Mouse (Mus musculus) testis, postnatal 10 days (tissue): Measurements from ENCODE around the gene Slc9a3r2.
A peak's percentile ranks its signal among the peaks of the same experiment; 100 is the strongest.
"Not testable (repeated sequence)": the region's sequence is repeated elsewhere in the genome, so short reads cannot be mapped to it uniquely, and the experiment has no call there.

Experiments
- DNase-seq: peaks from one replicate; pipeline ENCODE4 v3.0.0; 2021; ENCODE audit warnings: low spot score

The Slc9a3r2 gene

GRCm38 (mm10) chr17:24650070-24650616 is at the start of gene Slc9a3r2:
TSS of gene Slc9a3r2 (minus strand) at chr17:24650327.
- no peak for DNase-seq

DNA sequence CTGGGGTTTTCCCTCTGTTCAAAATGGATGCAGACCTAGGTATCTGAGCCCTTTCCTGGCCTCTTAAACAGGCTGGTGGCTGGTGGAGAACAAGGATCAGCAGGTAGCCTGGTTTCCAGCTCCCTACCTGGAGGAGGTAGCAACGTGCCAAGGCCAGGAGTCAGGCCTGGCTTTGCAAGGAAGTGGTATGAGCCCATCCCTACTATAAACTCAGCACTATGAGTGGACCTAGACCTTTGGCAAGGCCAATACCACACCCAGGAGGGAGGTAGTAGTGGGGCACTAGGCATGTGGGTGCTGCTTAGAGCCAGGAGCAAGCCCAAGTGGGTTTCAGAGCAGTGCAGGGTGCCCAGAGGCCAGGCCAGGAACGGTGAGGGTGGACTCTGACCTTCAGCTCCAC is 49.3 kb upstream of the Slc9a3r2 start:
- no peak for DNase-seq

DNA sequence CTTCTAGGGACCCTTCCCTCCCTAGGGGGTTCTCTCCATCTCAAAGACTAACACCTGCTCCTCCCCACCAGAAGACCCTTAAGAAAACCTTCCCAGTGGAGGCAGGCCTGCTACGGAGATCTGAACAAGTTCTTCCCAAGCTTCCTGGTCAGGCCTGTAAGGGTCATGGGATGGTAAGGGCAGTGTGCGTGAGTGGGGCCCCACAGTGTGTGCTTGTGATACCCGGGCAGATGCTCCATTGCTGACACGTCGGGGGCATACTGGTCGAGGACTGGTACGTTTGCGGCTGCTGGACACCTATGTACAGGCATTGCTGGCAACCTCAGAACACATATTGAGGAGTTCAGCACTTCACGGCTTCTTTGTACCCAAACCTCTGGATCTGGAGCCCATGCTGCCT is 48.6 kb upstream of the Slc9a3r2 start:
- DNase-seq = peak; percentile 37

- DNase-seq = peak; percentile 59
Measured at GRCm38 (mm10) chr17:24697985-24698384, 47.9 kb upstream of the Slc9a3r2 start.

- peak; percentile 95 for DNase-seq
Measured at GRCm38 (mm10) chr17:24696011-24696697, 46.0 kb upstream of the Slc9a3r2 start, which contains the start of the genes Gfer and Noxo1. TSS of gene Gfer (minus strand) at chr17:24696156. TSS of gene Noxo1 (plus strand) at chr17:24696234.

DNA sequence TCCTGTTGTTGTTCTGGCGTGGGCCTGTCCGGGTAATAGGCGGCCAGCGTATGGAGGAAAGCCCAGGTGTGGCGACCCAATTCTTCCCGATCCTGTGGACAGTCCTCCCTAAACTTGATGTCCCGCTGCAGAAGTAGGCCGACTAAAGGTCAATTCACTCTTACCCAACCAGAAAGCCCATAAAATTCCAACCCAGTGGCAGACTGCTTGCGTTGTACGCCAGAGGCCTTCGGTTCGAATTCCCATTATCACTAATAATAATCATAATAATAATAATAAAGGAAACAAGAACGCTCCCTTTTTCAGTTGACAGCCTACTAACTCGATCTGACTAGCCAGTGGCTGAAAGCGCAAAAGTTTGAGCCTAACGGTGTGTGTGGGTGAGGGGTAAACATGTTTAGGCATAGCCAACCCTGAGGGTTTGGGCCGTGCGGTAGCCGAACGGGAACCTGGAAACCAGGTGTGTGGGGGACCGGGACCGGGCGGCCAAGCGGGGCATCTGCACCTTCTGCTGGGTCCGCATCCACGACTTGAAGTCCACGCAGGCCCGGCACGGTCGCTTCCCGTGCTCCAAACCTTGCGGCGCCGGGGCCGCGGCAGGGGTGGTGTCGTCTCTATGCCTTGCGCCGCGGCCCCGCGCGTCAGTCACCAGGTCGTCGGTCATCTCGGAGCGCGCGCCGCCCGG is 45.3 kb upstream of the Slc9a3r2 start:
- DNase-seq = no peak

DNA sequence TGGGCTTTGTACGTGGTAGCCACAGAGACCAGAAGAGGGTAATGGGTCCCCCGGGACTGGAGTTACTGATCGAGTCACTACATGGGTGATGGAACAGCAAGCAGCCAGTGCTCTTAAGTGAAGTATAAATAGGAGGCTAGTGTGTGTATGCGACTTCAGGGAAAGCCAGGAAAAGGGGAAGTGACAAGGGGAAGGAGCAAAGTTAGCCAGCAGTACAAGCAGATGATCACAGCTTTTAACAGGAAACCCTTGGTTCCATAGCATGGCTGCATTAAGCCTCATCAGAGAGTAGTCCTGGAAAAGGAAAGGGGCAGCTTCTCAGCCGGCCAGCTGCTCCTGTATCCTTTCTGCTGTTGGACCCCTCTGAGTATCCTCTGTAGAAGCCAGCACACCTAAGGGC is 42.3 kb upstream of the Slc9a3r2 start:
- DNase-seq = no peak

GRCm38 (mm10) chr17:24689251-24690081 is 39.3 kb upstream of the Slc9a3r2 start, which contains the start of gene Syngr3:
TSS of gene Syngr3 (minus strand) at chr17:24689955.
- no peak for DNase-seq

DNA sequence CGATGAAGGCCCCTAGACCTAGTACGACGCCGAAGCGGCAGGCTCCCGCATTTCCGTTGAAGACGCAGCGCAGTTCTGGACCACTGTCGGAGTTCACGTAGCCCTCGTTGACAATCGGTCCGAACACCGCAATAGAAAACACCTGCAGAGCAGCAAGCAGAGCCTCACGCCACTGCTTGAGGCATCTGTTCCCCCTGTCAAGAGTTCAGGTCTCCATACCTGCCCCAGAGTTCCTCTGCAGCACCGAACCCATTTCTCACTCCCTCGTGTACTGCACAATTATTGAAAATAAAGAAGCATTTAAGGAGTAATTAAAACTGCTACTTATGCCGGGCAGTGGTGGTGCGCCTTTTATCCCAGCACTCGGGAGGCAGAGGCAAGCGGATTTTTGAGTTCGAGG is 37.5 kb upstream of the Slc9a3r2 start:
- no peak for DNase-seq

- DNase-seq = peak; percentile 82
Measured at GRCm38 (mm10) chr17:24687146-24687595, 37.0 kb upstream of the Slc9a3r2 start.

DNA sequence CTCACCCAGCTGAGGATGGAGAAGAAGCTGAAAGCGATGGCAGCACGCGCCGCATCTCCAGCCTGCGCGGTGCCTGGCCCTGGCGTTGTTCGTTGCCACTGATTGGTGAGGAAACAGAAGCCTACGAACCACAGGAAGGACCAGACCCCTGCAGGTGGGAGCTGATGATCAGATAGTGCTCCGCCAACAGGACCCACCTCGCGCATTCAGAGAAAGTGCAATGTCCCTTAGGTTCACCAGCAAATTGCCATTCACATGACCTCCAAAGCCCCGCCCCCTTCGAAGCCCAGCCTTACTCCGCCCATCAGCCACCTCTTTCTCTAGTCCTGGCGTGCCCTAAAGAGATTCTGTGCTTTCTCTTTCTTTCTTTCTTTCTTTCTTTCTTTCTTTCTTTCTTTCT is 36.4 kb upstream of the Slc9a3r2 start:
- peak; percentile 77 for DNase-seq

DNA sequence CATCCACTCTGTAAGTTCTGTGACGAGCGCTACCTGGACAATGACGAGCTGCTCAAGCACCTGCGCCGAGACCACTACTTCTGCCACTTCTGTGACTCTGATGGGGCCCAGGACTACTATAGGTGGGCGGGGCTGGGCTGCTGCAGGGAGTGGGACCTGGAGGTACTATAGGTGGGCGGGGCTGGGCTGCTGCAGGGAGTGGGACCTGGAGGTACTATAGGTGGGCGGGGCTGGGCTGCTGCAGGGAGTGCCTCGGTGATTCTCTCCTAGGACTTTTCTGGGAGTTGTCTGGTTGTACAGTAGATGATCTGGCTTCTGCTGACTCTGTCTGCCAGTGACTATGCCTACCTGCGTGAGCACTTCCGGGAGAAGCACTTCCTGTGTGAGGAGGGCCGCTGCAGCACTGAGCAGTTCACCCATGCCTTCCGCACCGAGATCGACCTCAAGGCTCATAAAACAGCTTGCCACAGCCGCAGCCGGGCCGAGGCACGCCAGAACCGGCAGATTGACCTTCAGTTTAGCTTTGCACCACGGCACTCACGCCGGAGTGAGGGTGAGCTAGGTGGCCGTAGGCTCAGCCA is 27.5 kb upstream of the Slc9a3r2 start:
- no peak for DNase-seq

DNA sequence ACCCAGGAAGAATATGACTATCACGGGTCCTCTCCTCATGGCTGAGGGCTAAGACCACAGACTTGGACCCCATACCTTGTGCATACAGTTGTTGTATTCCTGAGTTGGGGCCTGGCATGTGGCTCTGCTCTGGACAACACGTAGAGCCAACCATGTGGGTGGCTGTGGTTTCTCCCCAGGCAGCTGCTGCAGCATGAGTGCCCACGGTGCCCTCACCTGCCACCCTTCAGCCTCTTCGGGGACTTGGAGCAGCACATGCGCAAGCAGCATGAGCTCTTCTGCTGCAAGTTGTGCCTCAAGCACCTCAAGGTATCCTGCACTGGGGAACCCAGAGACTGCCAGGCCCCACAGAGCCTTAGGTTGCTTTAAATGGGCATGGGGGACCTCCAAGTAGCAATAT is 26.8 kb upstream of the Slc9a3r2 start:
- no peak for DNase-seq

GRCm38 (mm10) chr17:24676187-24676586 is 26.1 kb upstream of the Slc9a3r2 start:
- DNase-seq = peak; percentile 84

- no peak for DNase-seq
Measured at GRCm38 (mm10) chr17:24674277-24674676, 24.1 kb upstream of the Slc9a3r2 start.

DNA sequence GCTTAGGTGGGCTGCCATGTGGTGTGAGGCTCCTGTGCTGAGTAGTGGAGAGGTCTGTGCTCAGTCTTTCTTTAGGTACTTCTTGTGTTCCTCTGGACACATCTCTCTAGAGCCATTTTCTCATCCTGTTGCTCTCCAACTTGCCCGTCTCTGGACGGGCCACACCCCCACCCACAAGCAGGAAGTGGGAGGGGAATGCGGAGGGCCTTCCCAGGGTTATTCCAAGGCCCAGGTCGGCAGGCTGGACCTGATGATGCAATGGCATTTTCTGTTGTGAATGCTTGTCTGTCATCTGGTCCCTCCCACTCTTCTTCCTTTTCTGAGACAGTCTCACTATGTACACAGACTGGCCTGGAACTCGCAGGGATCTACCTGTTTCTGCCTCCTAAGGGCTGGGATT is 22.0 kb upstream of the Slc9a3r2 start:
- DNase-seq = no peak

DNA sequence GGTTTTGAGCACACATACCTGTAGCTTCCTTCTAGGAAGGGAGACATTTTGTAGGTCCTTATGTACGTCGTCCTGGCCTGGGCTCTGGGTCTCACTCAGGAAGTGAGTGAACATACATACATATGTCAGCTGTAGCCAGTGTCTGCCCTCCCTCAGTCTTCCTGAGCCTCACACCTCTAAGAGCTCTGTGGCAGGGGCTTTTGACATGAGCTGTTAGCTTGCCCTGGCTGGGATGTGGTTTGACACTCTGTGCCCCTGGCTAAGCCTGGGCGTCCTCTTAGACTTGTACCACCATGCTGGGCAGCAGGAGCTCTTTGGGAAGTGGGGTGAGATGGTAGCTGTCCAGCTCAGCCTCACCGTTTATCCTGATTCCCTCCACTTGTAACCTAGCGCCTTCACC is 21.2 kb upstream of the Slc9a3r2 start:
- DNase-seq = no peak

DNA sequence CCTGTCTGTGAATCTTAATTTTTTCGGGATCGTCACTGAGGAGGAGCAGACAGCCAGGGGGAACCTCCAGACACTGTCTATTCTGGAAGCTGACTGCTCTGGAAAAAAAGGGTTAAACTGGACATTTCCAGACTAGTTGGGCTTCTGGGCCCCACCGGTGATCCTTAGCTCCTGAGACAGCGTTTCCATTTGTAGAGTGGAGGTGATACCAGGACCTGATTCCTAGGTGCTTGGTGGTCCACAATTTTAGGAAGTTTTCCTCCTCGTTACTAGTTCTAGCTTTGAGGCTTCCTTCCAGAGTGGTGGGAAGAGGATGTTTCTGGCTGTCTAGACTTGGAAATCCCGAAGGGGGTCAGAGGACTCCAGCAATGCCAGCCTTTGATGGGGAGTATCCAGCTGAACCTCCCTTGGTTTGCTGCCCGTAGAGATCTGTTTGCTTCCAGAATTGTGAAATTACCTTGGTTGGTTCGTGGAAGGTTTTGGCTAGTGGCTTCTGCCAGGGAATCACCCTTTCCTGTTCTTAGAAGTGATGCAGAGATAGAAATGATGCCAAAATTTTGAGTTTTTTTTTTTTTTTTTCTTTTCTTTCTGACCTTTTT is 20.2 kb upstream of the Slc9a3r2 start:
- no peak for DNase-seq

- peak; percentile 97 for DNase-seq
Measured at GRCm38 (mm10) chr17:24669545-24670245, 19.6 kb upstream of the Slc9a3r2 start, which contains the start of gene Zfp598. TSS of gene Zfp598 (plus strand) at chr17:24669687.

GRCm38 (mm10) chr17:24669214-24669544 is 19.1 kb upstream of the Slc9a3r2 start:
- DNase-seq = not testable (repeated sequence)

DNA sequence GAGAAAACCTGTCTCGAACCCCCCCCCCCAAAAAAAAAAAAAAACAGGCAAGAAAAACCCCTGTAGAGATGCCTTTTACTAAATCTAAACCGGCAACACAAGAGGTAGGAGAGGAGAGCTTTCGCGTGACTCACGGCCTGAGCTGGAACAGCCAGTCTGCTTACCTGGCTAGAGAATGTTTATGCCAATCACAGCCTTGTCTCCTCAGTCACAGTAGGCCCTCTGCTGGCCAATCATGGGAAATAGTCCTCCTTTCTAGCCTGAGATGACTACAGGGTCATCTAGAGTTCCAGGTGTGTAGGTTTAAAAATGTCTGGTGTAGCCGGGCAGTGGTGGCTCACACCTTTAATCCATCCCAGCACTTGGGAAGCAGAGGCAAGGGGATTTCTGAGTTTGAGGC is 17.3 kb upstream of the Slc9a3r2 start:
- DNase-seq = no peak
